Mouse (Mus musculus): ENCODE results near the gene Sgsm1.

Gene Sgsm1

DNA sequence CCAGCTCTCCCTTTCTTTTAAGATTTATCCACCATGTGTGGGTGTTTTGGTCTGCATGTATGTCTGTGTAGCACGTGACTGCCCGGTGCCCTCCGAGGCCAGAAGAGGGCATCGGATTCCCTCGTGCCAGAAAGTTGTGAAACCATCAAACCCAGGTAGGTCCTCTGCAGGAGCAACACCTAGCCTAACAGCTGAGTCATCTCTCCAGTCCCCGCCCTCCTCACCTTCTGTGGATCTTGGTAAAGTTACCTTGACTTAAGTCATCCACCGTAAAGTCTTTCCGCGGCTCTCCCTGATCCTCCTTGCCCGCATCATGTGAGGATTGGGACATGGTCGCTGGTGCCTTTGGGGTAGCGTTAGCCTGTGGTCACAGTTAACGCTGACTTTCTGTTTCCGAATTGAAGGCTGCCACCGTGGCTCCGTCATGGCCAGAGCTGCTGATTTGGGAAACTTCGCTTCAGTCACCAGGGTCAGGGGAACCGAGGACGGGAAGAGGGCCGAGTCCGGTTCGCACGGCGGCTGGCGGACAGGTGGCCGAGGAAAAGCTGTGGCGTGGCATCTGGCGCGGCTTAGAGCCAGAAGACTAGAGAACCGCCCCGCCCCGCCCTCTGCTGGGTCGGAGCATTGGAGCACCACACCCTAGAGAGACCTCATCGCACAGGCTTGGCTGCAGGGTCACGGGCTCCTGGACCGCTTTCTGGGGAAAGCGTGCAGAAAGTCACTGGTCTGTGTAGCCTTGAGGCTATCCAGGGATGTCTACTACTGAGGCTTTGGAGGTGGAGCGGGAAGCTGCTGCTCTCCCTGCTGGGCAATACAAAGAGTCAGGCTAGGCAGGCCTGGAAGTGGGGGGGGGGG lies 13.4 kb upstream of the Sgsm1 start:
- in situ Hi-C loops (cut with MboI; ENCODE audit: low sequenced_read_pairs): no loop called here

DNA sequence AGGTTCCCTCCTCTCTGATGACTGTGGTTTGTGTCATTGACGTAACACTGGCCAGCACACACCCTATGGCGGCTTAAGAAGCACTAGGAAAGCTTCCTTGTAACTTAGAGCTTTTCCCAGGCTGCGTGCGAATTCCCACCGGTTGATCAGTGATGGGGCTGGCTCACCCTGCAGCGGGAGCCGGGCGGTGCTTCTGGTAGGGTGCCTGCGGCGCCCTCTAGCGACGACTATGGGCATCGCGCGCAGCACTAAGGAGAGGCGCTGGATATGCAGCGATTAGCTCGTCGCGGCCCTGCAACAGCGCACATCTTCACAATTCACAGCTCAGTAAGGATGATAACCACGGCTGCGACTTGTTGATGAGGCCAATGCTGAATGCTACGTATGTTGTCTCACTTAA lies 3.4 kb upstream of the Sgsm1 start:
- in situ Hi-C loops (cut with MboI; ENCODE audit: low sequenced_read_pairs): no loop called here

DNA sequence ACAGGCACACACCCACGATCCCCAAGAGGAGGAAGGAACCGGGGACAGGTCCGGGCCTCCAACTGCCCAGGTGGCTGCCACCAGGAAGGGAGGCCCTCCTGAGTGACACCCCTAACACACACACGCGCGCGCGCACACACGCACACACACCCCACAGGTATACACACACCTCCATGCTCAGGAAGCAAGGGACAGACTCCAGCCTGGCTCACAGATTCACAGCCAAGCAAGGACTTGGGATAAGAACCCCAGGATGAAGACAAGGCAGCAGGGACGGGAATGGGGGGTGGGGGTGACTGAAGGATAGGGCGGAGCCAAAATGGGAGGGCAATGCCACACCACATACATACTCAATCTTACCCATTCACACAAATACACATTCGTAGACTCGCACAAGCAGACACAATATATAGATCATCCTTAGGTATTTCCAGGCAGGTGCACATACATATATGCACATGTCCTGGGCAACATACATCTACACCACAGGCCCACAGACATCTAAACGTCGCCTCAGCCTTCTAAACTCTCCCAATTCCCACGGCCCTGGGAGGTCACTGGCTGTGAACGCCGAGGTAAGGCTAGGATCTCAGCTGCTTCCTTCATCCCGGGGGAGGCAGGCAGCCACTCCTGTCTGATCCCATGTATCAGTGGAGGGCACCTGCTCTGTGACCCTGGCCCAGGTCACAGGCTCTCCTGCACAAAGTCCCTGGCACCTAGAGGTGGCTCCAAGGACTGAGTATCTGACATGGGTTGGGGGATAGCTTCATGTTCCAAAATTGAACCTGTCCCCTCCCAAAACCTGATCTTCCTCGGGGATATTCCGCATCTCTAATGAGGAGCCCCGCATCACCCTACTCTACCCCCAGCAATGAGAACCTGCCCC lies 852 bp downstream of the Sgsm1 start:
- in situ Hi-C loops (cut with MboI; ENCODE audit: low sequenced_read_pairs): no loop called here

DNA sequence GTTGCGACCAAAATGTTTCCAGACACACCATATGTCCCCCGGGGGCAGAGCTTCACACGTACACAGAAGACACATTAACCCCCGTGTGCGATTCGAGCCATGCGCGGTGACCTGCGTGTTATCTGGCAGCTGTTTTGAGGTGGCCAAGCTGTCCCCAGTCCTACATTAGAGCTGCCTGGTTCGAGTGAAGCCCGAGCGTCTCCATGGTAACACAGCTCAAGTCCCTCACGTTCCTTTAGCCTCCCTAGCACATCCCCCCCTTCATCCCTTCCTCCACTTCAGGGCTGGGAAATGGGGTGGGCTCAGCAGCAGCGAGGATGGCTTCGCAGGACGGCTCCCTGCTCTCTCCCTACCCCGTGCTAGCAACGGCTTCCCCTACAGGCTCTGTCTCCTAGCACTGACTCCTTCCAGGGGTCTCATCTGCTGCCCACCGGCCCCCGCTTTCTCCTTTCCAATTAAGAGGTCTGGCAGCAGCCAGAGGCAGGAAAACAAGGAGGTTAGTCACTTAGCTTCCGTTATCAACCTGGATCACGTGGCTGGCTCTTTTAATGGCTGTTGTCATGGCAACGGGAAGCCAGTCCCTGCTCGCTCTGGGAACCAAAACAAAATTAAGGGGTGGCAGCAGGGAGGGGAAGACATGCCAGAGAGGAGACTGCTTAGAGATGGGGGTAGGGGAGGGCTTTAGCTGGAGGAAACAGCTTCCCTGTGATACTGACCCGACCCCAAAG lies 3.7 kb downstream of the Sgsm1 start:
- in situ Hi-C loops (cut with MboI; ENCODE audit: low sequenced_read_pairs): no loop called here

DNA sequence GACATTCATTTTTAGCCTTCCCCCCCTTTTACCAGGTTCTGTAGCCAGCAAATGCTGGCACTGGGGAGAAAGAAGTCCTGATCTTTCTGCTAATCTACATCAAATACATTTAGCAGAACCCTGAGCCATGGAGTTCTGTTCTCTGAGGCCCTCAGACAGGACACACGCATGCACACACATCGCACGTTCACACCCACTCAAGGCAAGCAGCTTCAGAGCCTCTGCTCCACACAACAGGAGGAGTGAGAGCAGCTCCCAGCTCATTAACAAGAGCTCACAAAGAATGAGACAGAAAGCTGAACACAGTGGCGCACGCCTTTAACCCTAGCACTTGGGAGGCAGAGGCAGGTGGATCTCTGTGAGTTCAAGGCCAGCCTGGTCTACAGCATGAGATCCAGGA lies 6.1 kb downstream of the Sgsm1 start:
- in situ Hi-C loops (cut with MboI; ENCODE audit: low sequenced_read_pairs): no loop called here

DNA sequence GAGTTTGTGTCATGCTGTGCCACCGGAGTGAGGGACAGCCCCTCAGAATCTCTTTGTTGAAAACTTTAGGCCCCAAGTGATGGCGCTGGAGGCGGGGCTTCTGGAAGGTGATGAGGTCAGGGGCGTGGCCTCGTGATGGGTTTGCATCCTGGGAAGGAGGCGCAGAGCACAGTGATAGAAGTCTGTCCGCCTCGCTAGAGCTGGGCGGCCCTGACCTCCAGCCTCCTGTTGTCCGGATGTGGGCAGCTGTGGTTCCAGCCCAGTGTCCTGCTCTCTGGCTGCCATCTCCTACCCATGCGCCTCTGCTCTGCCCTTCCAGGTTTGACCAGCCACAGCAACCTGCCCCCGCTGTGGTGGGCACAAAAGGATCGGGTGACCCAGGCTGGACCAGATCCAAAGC lies 8.7 kb downstream of the Sgsm1 start:
- in situ Hi-C loops (cut with MboI; ENCODE audit: low sequenced_read_pairs): no loop called here

DNA sequence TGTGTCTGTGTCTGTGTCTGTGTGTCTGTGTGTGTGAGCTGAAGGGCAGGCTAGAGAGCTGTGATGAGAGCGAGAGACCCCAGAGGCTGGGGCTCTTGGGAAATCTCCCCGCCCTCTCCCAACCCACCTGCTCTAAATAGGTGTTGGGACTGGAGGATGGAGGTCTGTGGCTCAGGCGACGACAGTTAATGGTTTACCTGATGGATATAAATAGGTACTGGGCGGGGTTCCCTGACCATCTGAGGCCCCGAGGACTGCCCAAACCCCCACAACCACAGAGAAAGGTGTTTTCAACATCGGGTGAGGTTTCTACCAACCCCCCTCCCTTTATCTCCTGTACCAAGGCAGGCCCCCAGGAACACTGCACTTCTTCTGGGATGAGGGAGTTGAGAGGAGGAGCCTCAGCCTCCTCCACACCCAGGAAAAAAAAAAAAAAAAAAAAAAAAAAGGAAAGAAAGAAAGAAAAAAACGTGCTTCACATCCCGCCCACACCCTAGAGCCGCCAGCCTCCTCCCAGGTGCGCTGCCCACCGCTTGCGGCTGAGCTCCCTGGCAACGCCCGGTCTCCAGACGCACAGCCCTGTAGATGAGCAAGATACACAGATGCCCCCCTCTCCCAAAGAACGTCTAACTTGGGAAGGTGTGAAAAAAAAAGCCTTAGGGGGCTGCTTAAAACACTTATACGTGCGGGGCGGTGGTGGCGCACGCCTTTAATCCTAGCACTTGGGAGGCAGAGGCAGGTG lies 10.3 kb downstream of the Sgsm1 start:
- in situ Hi-C loops (cut with MboI; ENCODE audit: low sequenced_read_pairs): no loop called here

DNA sequence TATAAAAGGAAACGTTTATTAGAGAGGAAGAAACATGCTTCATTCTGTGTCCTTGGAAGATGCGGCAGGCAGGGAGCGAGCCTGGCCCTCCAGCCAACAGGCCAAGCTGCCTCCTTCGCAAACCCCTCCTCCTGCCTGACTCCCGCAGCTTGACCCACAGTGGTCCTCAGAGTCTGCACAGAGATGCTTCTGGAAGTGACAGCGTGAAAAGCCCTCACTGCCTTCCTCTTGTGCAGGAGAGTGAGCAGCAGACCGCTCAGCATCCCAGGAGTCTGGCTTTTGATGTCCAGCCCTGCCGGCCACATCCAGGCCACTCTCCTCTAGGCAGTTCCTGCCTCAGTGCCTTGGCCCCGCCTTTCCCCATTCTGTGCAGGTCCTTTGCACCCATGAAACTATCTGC lies 11.2 kb downstream of the Sgsm1 start:
- in situ Hi-C loops (cut with MboI; ENCODE audit: low sequenced_read_pairs): no loop called here

DNA sequence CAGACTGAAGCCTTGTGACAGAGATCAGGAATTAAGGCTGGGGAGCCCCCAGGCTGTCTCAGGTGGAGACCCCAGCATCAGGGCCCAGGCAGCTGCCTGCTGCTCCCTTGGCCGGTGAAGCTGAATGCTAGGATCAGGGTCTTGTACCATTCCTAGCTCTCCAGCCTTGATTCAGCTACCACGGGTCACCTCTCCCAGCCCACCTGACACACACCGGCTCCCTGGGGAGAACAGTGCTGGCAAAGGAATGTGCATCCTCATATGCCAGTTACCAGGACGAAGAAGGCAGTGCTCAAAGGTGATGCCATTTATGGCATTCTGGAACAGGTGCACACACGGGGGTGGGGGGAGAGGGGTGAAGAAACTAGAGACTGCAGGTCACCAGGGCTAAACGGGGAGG lies 11.8 kb downstream of the Sgsm1 start:
- in situ Hi-C loops (cut with MboI; ENCODE audit: low sequenced_read_pairs): no loop called here

DNA sequence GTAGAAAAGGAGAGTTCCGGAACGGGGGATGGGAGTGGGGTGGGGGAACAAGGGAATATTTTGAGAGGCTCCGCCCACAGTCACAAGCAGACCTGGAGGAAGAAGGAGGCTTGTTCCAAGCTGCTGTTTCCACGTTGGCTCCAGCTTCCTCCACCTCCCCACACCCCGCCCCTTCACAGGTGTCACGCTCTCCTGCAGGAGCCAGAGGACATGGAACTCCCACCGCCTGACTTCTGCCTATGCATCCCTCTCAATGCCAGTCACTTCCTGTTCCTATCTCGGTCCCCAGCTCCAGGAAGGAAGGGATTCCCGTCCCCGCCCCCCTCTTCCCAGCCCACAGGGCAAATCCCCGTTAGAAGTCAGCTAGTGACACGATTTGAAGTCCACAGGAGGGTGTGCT lies 12.5 kb downstream of the Sgsm1 start:
- in situ Hi-C loops (cut with MboI; ENCODE audit: low sequenced_read_pairs): no loop called here

DNA sequence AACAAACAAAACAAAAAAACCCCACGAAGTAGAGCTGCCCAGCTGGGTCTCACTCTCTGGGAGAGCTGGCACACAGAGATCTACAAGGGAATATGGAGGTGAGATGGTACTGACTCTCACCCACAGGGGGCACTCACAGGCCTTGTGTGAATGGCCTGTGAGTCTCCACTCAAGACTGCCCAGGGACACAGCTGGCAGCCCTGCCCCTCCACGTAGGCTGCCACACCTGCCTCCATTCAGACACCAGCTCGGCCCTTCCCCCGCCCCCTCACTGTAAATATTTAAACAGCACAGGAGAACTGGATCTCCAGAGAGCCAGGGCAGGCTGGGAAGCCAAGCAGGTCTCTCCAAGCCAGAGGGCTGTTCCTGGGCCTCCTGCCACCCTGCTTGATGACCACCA lies 14.8 kb downstream of the Sgsm1 start:
- in situ Hi-C loops (cut with MboI; ENCODE audit: low sequenced_read_pairs): no loop called here

DNA sequence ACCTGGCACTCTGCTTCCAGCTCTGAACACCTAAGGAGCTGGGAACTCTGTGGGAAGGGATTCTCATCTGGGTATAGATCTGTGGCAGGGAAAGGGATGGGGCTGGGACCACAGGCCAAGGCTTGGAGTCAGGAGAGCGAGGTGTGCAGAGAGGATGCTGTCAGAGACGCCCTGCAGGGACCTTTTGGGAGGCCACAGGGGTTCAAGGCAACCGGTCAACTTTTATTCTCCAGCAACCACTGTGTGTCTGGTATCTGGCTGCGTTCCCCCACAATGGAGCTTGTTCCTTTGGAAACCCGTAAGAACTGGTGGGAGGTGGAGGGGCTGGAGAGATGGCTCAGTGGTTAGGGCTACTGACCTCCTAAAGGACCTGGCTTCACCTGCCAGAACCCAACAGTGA lies 16.0 kb downstream of the Sgsm1 start:
- in situ Hi-C loops (cut with MboI; ENCODE audit: low sequenced_read_pairs): no loop called here

DNA sequence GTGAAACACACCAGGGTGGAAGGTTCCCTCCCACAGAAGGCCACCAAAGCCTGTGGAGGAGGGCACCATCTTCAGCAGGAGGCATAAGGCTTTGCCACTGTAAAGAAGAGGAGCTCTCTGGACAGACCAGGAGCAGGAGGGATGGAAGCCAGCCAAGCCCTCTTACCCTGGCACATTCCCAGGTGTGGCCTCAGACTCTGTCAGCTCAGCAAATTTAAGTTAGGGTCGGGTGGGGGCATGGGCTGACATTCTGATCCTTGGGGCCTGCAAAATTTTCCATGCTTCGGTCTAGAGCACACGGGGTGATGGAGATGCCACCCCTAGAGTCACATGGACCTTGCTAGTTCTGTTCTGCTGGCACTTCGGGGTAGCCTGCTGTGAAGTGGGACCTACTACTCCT lies 17.1 kb downstream of the Sgsm1 start:
- in situ Hi-C loops (cut with MboI; ENCODE audit: low sequenced_read_pairs): no loop called here

DNA sequence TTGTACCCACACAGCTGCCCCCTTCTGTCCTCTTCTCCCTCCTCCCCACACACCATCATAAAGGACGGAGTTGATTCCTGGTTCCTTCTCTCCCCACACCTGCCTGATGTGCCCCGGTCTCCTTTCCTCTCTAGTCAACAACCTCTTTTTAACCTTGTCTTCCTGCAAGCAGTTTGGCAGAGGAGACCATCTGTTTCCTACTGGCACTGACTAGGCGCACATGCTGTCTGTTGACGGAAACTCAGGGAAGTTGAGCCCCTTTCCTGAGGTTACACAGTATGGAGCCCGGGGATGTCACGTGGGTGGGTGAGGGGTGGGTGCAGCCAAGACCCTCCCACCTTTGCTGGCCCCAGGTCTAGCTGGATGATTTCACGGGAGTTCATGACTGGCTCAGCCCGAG lies 17.8 kb downstream of the Sgsm1 start:
- in situ Hi-C loops (cut with MboI; ENCODE audit: low sequenced_read_pairs): no loop called here

DNA sequence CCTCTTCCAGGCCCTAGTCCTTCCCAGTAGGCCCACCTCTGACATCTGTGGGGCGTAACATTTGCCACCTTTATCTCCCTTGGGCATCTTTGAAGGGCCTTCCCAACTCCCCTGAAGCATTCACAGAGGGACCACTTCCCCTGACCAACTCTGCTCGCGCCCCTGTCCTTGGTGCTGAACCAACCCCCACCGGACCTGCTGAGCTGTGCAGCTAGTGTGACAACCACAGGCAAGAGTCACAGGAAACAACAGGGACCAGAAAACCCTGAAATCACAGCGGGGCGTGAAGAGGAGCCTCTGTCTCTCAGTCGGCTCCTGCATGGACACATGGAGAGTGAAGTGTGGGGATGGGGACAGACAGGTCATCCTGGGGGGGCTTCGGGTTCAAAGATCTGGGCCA lies 18.4 kb downstream of the Sgsm1 start:
- in situ Hi-C loops (cut with MboI; ENCODE audit: low sequenced_read_pairs): no loop called here

DNA sequence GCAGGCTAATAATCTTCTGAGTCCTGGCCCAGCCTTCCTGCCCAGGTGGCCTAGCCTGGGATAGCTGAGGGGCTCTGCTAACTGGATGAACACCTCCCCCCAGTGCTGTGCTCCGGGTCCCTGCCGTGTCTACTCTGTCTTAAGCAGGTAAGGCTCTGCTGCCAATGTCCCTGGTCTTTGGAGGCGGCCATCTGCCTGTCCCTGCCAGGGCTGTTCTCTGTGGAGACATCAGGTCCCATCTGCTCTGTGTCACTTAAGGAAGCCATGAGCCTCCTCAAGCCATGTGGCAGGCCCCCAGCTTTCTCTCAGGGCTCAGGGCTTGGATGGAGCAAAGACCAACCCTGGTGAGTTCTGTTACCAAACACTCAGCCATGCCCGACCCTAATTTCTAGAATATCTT lies 19.5 kb downstream of the Sgsm1 start:
- in situ Hi-C loops (cut with MboI; ENCODE audit: low sequenced_read_pairs): no loop called here

DNA sequence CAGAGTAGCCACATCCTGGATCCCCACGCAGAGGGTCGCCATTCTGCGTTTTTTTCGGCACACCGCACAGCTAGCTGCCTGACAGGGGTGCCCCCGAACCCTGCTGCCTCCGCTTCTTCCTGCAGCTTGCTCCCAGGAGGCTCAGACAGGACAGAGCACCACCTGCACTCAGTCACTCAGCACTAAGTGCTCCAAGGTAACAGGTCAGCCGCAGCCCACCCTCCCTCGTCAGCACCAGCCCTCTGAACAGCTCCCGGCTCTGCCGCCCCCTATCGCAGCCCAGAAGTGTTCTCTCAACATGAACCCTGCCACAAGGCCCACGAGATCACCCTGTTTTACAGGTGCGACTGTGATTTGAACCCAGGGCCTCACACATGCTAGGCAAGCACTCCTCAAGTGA lies 20.4 kb downstream of the Sgsm1 start:
- in situ Hi-C loops (cut with MboI; ENCODE audit: low sequenced_read_pairs): no loop called here

DNA sequence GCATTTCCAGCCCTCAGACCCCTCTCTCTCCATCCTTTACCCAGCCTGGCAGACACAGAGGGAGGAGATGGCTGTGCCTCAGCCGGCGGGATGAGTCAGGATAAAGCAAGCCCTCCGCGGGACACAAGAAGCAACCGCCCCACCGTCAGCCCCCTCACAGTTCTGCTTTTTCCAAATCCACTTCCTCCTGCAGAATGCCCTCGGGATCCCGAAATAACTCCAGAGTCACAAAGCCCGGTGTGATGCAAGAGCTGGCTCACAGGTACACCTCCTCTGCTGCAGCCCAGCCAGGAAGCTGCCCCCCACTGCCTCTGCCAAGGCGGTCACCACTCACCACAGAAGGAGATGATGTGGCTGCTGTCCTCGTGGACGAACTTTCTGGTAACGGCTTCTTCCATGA lies 22.1 kb downstream of the Sgsm1 start:
- in situ Hi-C loops (cut with MboI; ENCODE audit: low sequenced_read_pairs): no loop called here

DNA sequence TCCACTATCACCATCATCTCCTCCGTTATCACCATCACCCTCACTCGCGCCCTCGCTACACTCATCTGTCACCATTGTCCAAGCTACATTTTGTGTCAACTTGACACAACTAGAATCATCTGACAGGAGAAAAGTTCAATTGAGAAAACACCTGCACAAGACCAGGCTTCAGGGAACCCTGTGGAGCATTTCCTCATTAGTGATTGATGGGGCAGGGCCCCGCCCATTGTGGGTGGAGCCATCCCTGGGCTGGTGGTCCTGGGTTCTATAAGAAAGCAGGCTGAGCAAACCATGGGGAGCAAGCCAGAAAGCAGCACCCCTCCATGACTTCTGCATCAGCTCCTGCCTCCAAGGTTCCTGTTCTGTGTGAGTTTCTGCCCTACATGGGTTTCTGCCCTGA lies 22.8 kb downstream of the Sgsm1 start:
- in situ Hi-C loops (cut with MboI; ENCODE audit: low sequenced_read_pairs): no loop called here

DNA sequence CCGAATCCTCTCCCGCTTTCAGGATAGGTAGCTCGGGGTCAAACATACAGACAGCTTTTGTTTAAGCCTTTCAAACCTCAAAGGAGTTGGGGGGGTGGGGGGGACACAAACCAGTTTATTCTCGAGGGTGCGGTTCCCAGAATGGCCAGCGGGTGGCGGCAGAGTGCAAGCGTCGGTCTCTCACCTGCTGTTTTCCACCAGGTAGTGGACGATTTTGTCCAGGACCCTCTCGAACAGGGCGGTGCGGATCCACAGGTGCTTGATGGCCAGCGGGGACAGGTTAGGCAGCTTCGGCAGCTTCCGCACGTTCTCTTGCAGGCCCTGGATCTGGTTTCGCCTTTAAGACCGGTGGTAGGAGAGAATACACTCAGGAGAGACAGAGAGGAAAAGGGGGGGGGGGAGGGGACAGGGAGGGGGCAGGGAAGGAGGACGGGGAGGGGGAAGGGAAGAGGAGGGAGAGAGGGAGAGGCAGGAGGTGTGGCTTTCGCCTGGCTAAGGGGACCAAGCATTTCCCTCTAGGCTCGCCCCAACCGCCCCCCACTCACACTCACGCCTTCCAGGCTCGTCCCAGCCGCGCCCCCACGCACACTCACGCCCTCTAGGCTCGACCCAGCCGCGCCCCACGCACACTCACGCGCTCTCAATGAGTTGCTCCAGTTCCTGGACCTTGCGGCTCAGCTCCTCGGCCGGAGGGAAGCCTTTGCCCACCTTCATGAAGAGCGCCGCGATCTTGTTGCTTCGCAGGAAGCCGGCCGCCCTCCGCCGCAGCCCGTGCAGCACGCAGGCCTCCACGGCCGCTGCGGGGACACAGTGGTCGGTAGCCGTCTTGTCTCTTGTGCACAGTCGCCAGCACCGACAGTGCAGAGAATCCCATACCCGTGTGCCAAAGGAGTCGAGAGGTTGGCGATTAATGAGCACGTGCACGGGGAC lies 23.7 kb downstream of the Sgsm1 start:
- in situ Hi-C loops (cut with MboI; ENCODE audit: low sequenced_read_pairs): no loop called here

Data from CH12F3 (cell line).